Mouse (Mus musculus): ENCODE results near the gene Lysmd4.
A peak's percentile ranks its signal among the peaks of the same experiment; 100 is the strongest.

Gene Lysmd4

GRCm38 (mm10) chr7:67222220-67222862, at the start of gene Lysmd4:
TSS of gene Lysmd4 (plus strand) at chr7:67222544.
- peak; percentile 91 for DNase-seq (ENCODE audit: low spot score)

- no peak for DNase-seq (ENCODE audit: low spot score)
Measured at GRCm38 (mm10) chr7:67173522-67174195, 48.7 kb upstream of the Lysmd4 start.

- no peak for DNase-seq (ENCODE audit: low spot score)
Measured at GRCm38 (mm10) chr7:67183786-67184185, 38.6 kb upstream of the Lysmd4 start.

GRCm38 (mm10) chr7:67199412-67199811, 22.9 kb upstream of the Lysmd4 start:
- DNase-seq (ENCODE audit: low spot score), result peak; percentile 47

- DNase-seq (ENCODE audit: low spot score), result no peak
Measured at GRCm38 (mm10) chr7:67203625-67204024, 18.7 kb upstream of the Lysmd4 start.

GRCm38 (mm10) chr7:67205734-67206425, 16.5 kb upstream of the Lysmd4 start:
- no peak for DNase-seq (ENCODE audit: low spot score)

GRCm38 (mm10) chr7:67206496-67206895, 15.8 kb upstream of the Lysmd4 start:
- no peak for DNase-seq (ENCODE audit: low spot score)

GRCm38 (mm10) chr7:67207701-67208100, 14.6 kb upstream of the Lysmd4 start:
- DNase-seq (ENCODE audit: low spot score), result no peak

GRCm38 (mm10) chr7:67208317-67208716, 14.0 kb upstream of the Lysmd4 start:
- no peak for DNase-seq (ENCODE audit: low spot score)

- DNase-seq (ENCODE audit: low spot score), result no peak
Measured at GRCm38 (mm10) chr7:67210004-67210833, 12.1 kb upstream of the Lysmd4 start.

GRCm38 (mm10) chr7:67211341-67211740, 11.0 kb upstream of the Lysmd4 start:
- no peak for DNase-seq (ENCODE audit: low spot score)

- DNase-seq (ENCODE audit: low spot score), result no peak
Measured at GRCm38 (mm10) chr7:67211971-67212370, 10.4 kb upstream of the Lysmd4 start.

- DNase-seq (ENCODE audit: low spot score), result no peak
Measured at GRCm38 (mm10) chr7:67213589-67213988, 8.8 kb upstream of the Lysmd4 start.

GRCm38 (mm10) chr7:67216351-67216750, 6.0 kb upstream of the Lysmd4 start:
- no peak for DNase-seq (ENCODE audit: low spot score)

GRCm38 (mm10) chr7:67217025-67217424, 5.3 kb upstream of the Lysmd4 start:
- DNase-seq (ENCODE audit: low spot score), result peak; percentile 53

- DNase-seq (ENCODE audit: low spot score), result no peak
Measured at GRCm38 (mm10) chr7:67225943-67226625, 3.7 kb downstream of the Lysmd4 start.

- DNase-seq (ENCODE audit: low spot score), result no peak
Measured at GRCm38 (mm10) chr7:67227538-67227937, 5.2 kb downstream of the Lysmd4 start.

- no peak for DNase-seq (ENCODE audit: low spot score)
Measured at GRCm38 (mm10) chr7:67228390-67228789, 6.0 kb downstream of the Lysmd4 start.

GRCm38 (mm10) chr7:67228891-67229602, 6.7 kb downstream of the Lysmd4 start:
- peak; percentile 34 for DNase-seq (ENCODE audit: low spot score)

- no peak for DNase-seq (ENCODE audit: low spot score)
Measured at GRCm38 (mm10) chr7:67229701-67230100, 7.4 kb downstream of the Lysmd4 start.

GRCm38 (mm10) chr7:67230221-67230620, 7.9 kb downstream of the Lysmd4 start:
- no peak for DNase-seq (ENCODE audit: low spot score)
